Mouse (Mus musculus): ENCODE measurements around the gene Pla2g6.

DNA sequence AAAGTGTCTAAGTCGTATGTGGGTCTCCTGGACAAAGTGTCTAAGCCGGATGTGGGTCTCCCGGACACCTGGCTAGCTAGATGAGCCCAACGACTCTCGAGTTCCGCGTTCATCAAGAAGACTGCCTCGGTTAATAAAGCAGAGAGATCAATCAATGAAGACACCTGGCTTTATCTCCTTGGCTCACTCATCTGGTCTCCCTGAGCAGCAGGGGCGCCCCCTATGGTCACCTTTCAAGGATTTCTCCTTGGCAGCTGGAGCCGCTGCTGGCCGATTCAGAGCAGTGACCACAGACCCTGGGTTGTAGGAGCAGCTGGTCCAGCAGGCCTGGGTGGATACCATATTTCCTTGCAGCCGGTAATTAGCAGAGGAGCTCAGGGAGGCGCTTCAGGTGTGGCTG lies 65.8 kb downstream of the Pla2g6 start:
- TF ChIP-seq CTCF (IDR thresholded peaks at IDR 0.05; ENCODE audit: low read depth, low read length) (peak; percentile 56), EP300 (IDR thresholded peaks at IDR 0.05; ENCODE audit: insufficient read depth, low read depth, low read length) (no peak)

All from ES-Bruce4 (cell line).